20 mouse cellular contexts compared by ENCODE assay signal in the genomic region with DNA sequence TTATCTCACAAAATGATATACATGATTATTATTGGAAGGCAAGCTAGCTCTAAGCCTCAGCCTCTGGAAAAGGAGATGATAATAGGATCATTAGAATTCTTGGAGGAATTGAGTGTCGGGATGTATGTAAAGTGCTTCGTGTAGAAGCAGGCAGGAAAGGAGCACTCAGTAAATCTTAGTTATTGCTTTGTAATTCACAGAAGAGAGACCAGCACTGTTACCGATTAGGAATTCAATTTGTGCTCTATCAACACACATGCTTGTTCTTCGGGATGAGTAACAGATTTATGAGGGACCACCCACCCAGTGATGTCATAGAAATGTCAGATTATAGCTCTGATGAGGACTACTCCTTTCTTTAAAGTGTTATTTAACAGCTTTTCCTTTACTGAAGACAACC. TPM values are rescaled to one million over a fixed set of nuclear protein-coding genes. Genes with fewer than 3 reads are reported as not detected.
DNase-seq lines count a peak whose midpoint lies in the region; ATAC-seq and TF ChIP-seq lines count a peak whose summit lies in the region.
"Had no signal": no experiment of that assay in that cellular context is flagged by ENCODE, and none has a peak within 500 bp of the region (broad histone marks: within the 10 kb centered on the region; RNA-seq: fewer than 3 reads in every experiment).

No protein-coding gene starts in this region.

- H3K27me3 ChIP-seq in limb, embryonic 11.5 days (ENCODE audit: control insufficient read depth, insufficient read depth, low read length) = no peaks in the 10 kb centered on the region
- 0 out of 2 replicates have a peak, but pooled peaks cover 4% of the 10 kb centered on the region for H3K27me3 ChIP-seq in limb, embryonic 10.5 days (ENCODE audit: low read depth, poor library complexity, severe bottlenecking)
- no peaks in the 10 kb centered on the region for H3K27me3 ChIP-seq in neural tube, embryonic 14.5 days (ENCODE audit: control insufficient read depth, insufficient read depth, low read length)
- H3K27me3 ChIP-seq: embryonic facial prominence, embryonic 12.5 days; forebrain, embryonic 15.5 days; heart, embryonic 15.5 days; hindbrain, embryonic 13.5 days had no signal

- no peak for TF ChIP-seq CTCF in gastrocnemius, adult 2 months (IDR thresholded peaks at IDR 0.05)

- H3K4me2 ChIP-seq in limb, embryonic 11.5 days (ENCODE audit: low read depth, severe bottlenecking) = no peak overlapping the region
- no peak overlapping the region for H3K4me2 ChIP-seq in neural tube, embryonic 14.5 days (ENCODE audit: low read depth, low read length)
- H3K4me2 ChIP-seq: embryonic facial prominence, embryonic 12.5 days; forebrain, embryonic 15.5 days; heart, embryonic 11.5 days; heart, embryonic 15.5 days; hindbrain, embryonic 13.5 days had no signal

- H3K4me3 ChIP-seq in limb, embryonic 11.5 days (ENCODE audit: low read depth, low read length) = no peak overlapping the region
- no peak overlapping the region for H3K4me3 ChIP-seq in limb, embryonic 10.5 days
- H3K4me3 ChIP-seq in neural tube, embryonic 14.5 days (ENCODE audit: low read depth, low read length) = no peak overlapping the region
- no peak overlapping the region for H3K4me3 ChIP-seq in gastrocnemius, adult 2 months
- H3K4me3 ChIP-seq: embryonic facial prominence, embryonic 12.5 days; forebrain, embryonic 15.5 days; heart, adult 2 months; heart, embryonic 15.5 days; hindbrain, embryonic 13.5 days had no signal

- peaks cover 12% of the 10 kb centered on the region for H3K4me1 ChIP-seq in limb, embryonic 11.5 days (ENCODE audit: control insufficient read depth, insufficient read depth, low read length)
- peaks cover 33% of the 10 kb centered on the region for H3K4me1 ChIP-seq in limb, embryonic 10.5 days
- peaks cover 2% of the 10 kb centered on the region; the same call in 1 of the 2 replicates for H3K4me1 ChIP-seq in neural tube, embryonic 14.5 days (ENCODE audit: control insufficient read depth, insufficient read depth, low read length)
- H3K4me1 ChIP-seq: forebrain, embryonic 15.5 days; heart, embryonic 15.5 days; hindbrain, embryonic 13.5 days had no signal

- intact Hi-C loops in gastrocnemius, adult 2 months (cut with DNase I) = no loop called here

- peak; percentile 22 for DNase-seq in limb, embryonic 11.5 days (ENCODE audit: low spot score)
- no peak for DNase-seq in limb, embryonic 10.5 days (ENCODE audit: low spot score)
- DNase-seq in neural tube, embryonic 10.5 days (ENCODE audit: extremely low spot score, low spot score) = no peak
- peak; percentile 50 for DNase-seq in hindlimb bud, embryonic 11.5 days (ENCODE audit: extremely low spot score, low read depth, low spot score)
- no peak for DNase-seq in urinary bladder, postnatal 14 days (ENCODE audit: low spot score)
- no peak for DNase-seq in gastrocnemius, adult 2 months
- DNase-seq: adrenal gland, adult 2 months; adrenal gland, postnatal 25 days; cerebellum, adult 2 months; cerebellum, postnatal 10 days; gastrocnemius, postnatal 14 days; heart, adult 2 months; heart, postnatal 14 days had no signal

- WGBS in limb, embryonic 11.5 days = 5% methylated on average over 4 of the region's 4 CpGs
- 12% methylated on average over 4 of the region's 4 CpGs for WGBS in limb, embryonic 10.5 days
- 10% methylated on average over 4 of the region's 4 CpGs for WGBS in neural tube, embryonic 14.5 days

- no peaks in the 10 kb centered on the region for H3K9me3 ChIP-seq in limb, embryonic 11.5 days (ENCODE audit: control insufficient read depth, low read length)
- no peaks in the 10 kb centered on the region for H3K9me3 ChIP-seq in limb, embryonic 10.5 days (replicated peaks)
- no peaks in the 10 kb centered on the region for H3K9me3 ChIP-seq in neural tube, embryonic 14.5 days (ENCODE audit: control insufficient read depth, low read length)
- H3K9me3 ChIP-seq: embryonic facial prominence, embryonic 12.5 days; forebrain, embryonic 15.5 days; heart, embryonic 15.5 days; hindbrain, embryonic 13.5 days had no signal

- H3K9ac ChIP-seq in limb, embryonic 11.5 days (ENCODE audit: low read length) = no peak overlapping the region
- H3K9ac ChIP-seq in neural tube, embryonic 14.5 days (replicated peaks; ENCODE audit: low read depth, low read length) = no peak overlapping the region
- H3K9ac ChIP-seq: embryonic facial prominence, embryonic 12.5 days; forebrain, embryonic 15.5 days; heart, embryonic 15.5 days; hindbrain, embryonic 13.5 days had no signal

- H3K36me3 ChIP-seq in limb, embryonic 11.5 days (ENCODE audit: control insufficient read depth, insufficient read depth, low read length) = no peaks in the 10 kb centered on the region
- H3K36me3 ChIP-seq in limb, embryonic 10.5 days = no peaks in the 10 kb centered on the region
- no peaks in the 10 kb centered on the region for H3K36me3 ChIP-seq in neural tube, embryonic 14.5 days (ENCODE audit: control insufficient read depth, insufficient read depth, low read length)
- H3K36me3 ChIP-seq: embryonic facial prominence, embryonic 12.5 days; forebrain, embryonic 15.5 days; heart, embryonic 15.5 days; hindbrain, embryonic 13.5 days had no signal

- H3K27ac ChIP-seq in limb, embryonic 11.5 days (replicated peaks; ENCODE audit: low read depth, low read length) = no peak overlapping the region
- H3K27ac ChIP-seq in limb, embryonic 10.5 days = no peak overlapping the region
- H3K27ac ChIP-seq in neural tube, embryonic 14.5 days (ENCODE audit: low read depth, low read length) = no peak overlapping the region
- no peak overlapping the region for H3K27ac ChIP-seq in gastrocnemius, adult 2 months
- H3K27ac ChIP-seq: embryonic facial prominence, embryonic 12.5 days; forebrain, embryonic 15.5 days; heart, adult 2 months; heart, embryonic 15.5 days; hindbrain, embryonic 13.5 days; hindbrain, postnatal 0 days had no signal

- ATAC-seq in limb, embryonic 11.5 days (ENCODE audit: insufficient number of reproducible peaks, low FRiP score, low TSS enrichment, low read depth) = no peak
- peak; percentile 24; the same call in 1 of the 2 replicates for ATAC-seq in neural tube, embryonic 14.5 days (ENCODE audit: low read depth)
- ATAC-seq: forebrain, embryonic 15.5 days; hindbrain, postnatal 0 days had no signal

RNA-seq across cellular contexts. Expression of gene Rnd3, which starts 57.4 kb away (rescaled TPM):
- polyA plus RNA-seq in limb, embryonic 11.5 days (2014; fragmentation: Nextera tagmentation; extraction: Ambion mirVana) = 136 and 156 TPM in 2 replicates
- polyA plus RNA-seq in limb, embryonic 10.5 days (2016; fragmentation: Nextera tagmentation; extraction: Ambion mirVana) = 88.6 and 111 TPM in 2 replicates
- polyA plus RNA-seq in neural tube, embryonic 14.5 days (2014; fragmentation: Nextera tagmentation; extraction: Ambion mirVana) = 117 and 129 TPM in 2 replicates
- total RNA-seq in gastrocnemius, adult 2 months (2021) = 1 to 10 TPM; 5.3 to 6.4 TPM

Comparison
In these comparisons a context has a peak if more than half of its experiments do, and no peak if none do; other contexts are left out.
1. DNase-seq: peak in limb, embryonic 11.5 days (single experiment) and hindlimb bud, embryonic 11.5 days (single experiment); none in limb, embryonic 10.5 days (single experiment), neural tube, embryonic 10.5 days (single experiment), urinary bladder, postnatal 14 days (single experiment) and gastrocnemius, adult 2 months (single experiment).